In genomic region chr2:152142571-152142970, GRCm38 (mm10) we compare ENCODE assay signal across 9 mouse cellular contexts. TPM values are rescaled to one million over a fixed set of nuclear protein-coding genes. Genes with fewer than 3 reads are reported as not detected.
A peak's percentile ranks its signal among the peaks of the same experiment; 100 is the strongest.
DNase-seq lines count a peak whose midpoint lies in the region; ATAC-seq and TF ChIP-seq lines count a peak whose summit lies in the region.
"Had no signal": no experiment of that assay in that cellular context is flagged by ENCODE, and none has a peak within 500 bp of the region (broad histone marks: within the 10 kb centered on the region; RNA-seq: fewer than 3 reads in every experiment).

No protein-coding gene starts in this region.

- peak overlapping the region; percentile 70 for H3K4me2 ChIP-seq in forebrain, embryonic 15.5 days (replicated peaks)
- peak overlapping the region; percentile 93; the same call in 1 of the 2 replicates for H3K4me2 ChIP-seq in limb, embryonic 15.5 days

- no peaks in the 10 kb centered on the region for H3K36me3 ChIP-seq in heart, embryonic 10.5 days
- H3K36me3 ChIP-seq in E14TG2a.4 (ENCODE audit: insufficient read depth, low read length), result peaks cover 32% of the 10 kb centered on the region
- H3K36me3 ChIP-seq in forebrain, embryonic 15.5 days, result no peaks in the 10 kb centered on the region
- H3K36me3 ChIP-seq in limb, embryonic 15.5 days, result no peaks in the 10 kb centered on the region

- no peak for DNase-seq in heart, embryonic 10.5 days (ENCODE audit: low spot score)
- DNase-seq in heart, postnatal 25 days (ENCODE audit: low spot score), result no peak
- no peak for DNase-seq in urinary bladder, postnatal 4 days (ENCODE audit: low spot score in 2 of 2)
- DNase-seq in c-Kit-positive CD71-positive TER-119-positive erythroid progenitor cells, embryonic 14.5 days (ENCODE audit: low spot score), result no peak

- no peak overlapping the region for H3K9ac ChIP-seq in forebrain, embryonic 15.5 days (replicated peaks)
- H3K9ac ChIP-seq in limb, embryonic 15.5 days, result no peak overlapping the region

- H3K4me3 ChIP-seq in heart, embryonic 10.5 days, result peak overlapping the region; percentile 66
- peak overlapping the region; percentile 92 for H3K4me3 ChIP-seq in E14TG2a.4 (replicated peaks; ENCODE audit: low read length)
- peak overlapping the region; percentile 27 for H3K4me3 ChIP-seq in forebrain, embryonic 15.5 days
- H3K4me3 ChIP-seq in limb, embryonic 15.5 days, result peak overlapping the region; percentile 49

- peaks cover 84% of the 10 kb centered on the region for H3K27me3 ChIP-seq in heart, embryonic 10.5 days (ENCODE audit: insufficient read depth, poor library complexity, severe bottlenecking)
- peaks cover 23% of the 10 kb centered on the region for H3K27me3 ChIP-seq in E14TG2a.4 (ENCODE audit: insufficient read depth, low read length)
- H3K27me3 ChIP-seq in forebrain, embryonic 15.5 days, result peaks cover 24% of the 10 kb centered on the region
- peaks cover 57% of the 10 kb centered on the region for H3K27me3 ChIP-seq in limb, embryonic 15.5 days

- H3K27ac ChIP-seq in heart, embryonic 10.5 days, result 0 out of 2 replicates have a peak overlapping the region, but pooled peaks have one; percentile 47
- no peak overlapping the region for H3K27ac ChIP-seq in forebrain, embryonic 15.5 days (replicated peaks)
- no peak overlapping the region for H3K27ac ChIP-seq in limb, embryonic 15.5 days

- peaks cover 32% of the 10 kb centered on the region for H3K4me1 ChIP-seq in heart, embryonic 10.5 days
- H3K4me1 ChIP-seq in E14TG2a.4 (replicated peaks; ENCODE audit: low read depth, low read length), result peaks cover 81% of the 10 kb centered on the region
- H3K4me1 ChIP-seq in forebrain, embryonic 15.5 days, result peaks cover 44% of the 10 kb centered on the region
- H3K4me1 ChIP-seq in limb, embryonic 15.5 days, result peaks cover 32% of the 10 kb centered on the region

- no peaks in the 10 kb centered on the region for H3K9me3 ChIP-seq in heart, embryonic 10.5 days
- no peaks in the 10 kb centered on the region for H3K9me3 ChIP-seq in E14TG2a.4 (ENCODE audit: low read length)
- no peaks in the 10 kb centered on the region for H3K9me3 ChIP-seq in forebrain, embryonic 15.5 days
- no peaks in the 10 kb centered on the region for H3K9me3 ChIP-seq in limb, embryonic 15.5 days

- intact Hi-C loops in heart, postnatal 25 days (cut with DNase I), result loop anchor here (2.0 to 5.0 kb wide), 3 partner anchors 28 to 55 kb away; no protein-coding TSS in a partner anchor

- 7% methylated on average over 11 of the region's 11 CpGs for WGBS in heart, embryonic 10.5 days
- WGBS in forebrain, embryonic 15.5 days, result 5% methylated on average over 11 of the region's 11 CpGs
- WGBS in limb, embryonic 15.5 days, result 3% methylated on average over 11 of the region's 11 CpGs

- ATAC-seq in forebrain, embryonic 15.5 days (replicated peaks), result no peak
- ATAC-seq in limb, embryonic 15.5 days (ENCODE audit: insufficient number of reproducible peaks, low FRiP score, low TSS enrichment, low read depth), result no peak
- ATAC-seq in erythroblast, adult 5-6 weeks (replicated peaks; ENCODE audit: low FRiP score, poor library complexity, severe bottlenecking), result no peak
- ATAC-seq: inflammation-experienced regulatory T-cells, adult 6 months had no signal

- no peak for TF ChIP-seq CTCF in E14TG2a.4 (conservative IDR thresholded peaks at IDR 0.05; ENCODE audit: low read length)

RNA-seq across cellular contexts. Expression of gene Tcf15, which starts 0.8 kb away (rescaled TPM):
- polyA plus RNA-seq in heart, embryonic 10.5 days (2016; fragmentation: Nextera tagmentation; extraction: Ambion mirVana), result 1.9 and 7.2 TPM in 2 replicates
- 10 to 100 TPM; 24.3 to 34.0 TPM for total RNA-seq in heart, postnatal 25 days (2021)
- polyA plus RNA-seq in forebrain, embryonic 15.5 days (2015; fragmentation: Nextera tagmentation; extraction: Ambion mirVana), result 1.8 and 2.2 TPM in 2 replicates
- 6.2 and 7.6 TPM in 2 replicates for polyA plus RNA-seq in limb, embryonic 15.5 days (2015; fragmentation: Nextera tagmentation; extraction: Ambion mirVana)
- total RNA-seq in erythroblast, adult 5-6 weeks (2015; ENCODE audit: low replicate concordance), result not detected in 2 replicates
- total RNA-seq in erythroblast, adult 5-6 weeks (2017; ENCODE audit: low replicate concordance), result not detected in 2 replicates
- polyA plus RNA-seq: inflammation-experienced regulatory T-cells, adult 6 months had no signal

RNA-seq across cellular contexts. Expression of gene Srxn1, which starts 37.3 kb away (rescaled TPM):
- 8.1 and 9.1 TPM in 2 replicates for polyA plus RNA-seq in heart, embryonic 10.5 days (2016; fragmentation: Nextera tagmentation; extraction: Ambion mirVana)
- 10 to 100 TPM; 14.8 to 15.2 TPM for total RNA-seq in heart, postnatal 25 days (2021)
- polyA plus RNA-seq in forebrain, embryonic 15.5 days (2015; fragmentation: Nextera tagmentation; extraction: Ambion mirVana), result 11.1 and 13.0 TPM in 2 replicates
- polyA plus RNA-seq in limb, embryonic 15.5 days (2015; fragmentation: Nextera tagmentation; extraction: Ambion mirVana), result 11.3 and 12.3 TPM in 2 replicates
- 3.5 and 6.7 TPM in 2 replicates for total RNA-seq in erythroblast, adult 5-6 weeks (2015; ENCODE audit: low replicate concordance)
- total RNA-seq in erythroblast, adult 5-6 weeks (2017; ENCODE audit: low replicate concordance), result 8.4 and 9.5 TPM in 2 replicates

Comparison
In these comparisons a context has a peak if more than half of its experiments do, and no peak if none do; other contexts are left out.
1. H3K4me3 ChIP-seq: peak in every context shown above with its lines; median percentile 92 in E14TG2a.4; 66 in heart, embryonic 10.5 days; 49 in limb, embryonic 15.5 days; 27 in forebrain, embryonic 15.5 days.